Mouse (Mus musculus): Measurements from ENCODE around the gene Scube1.

The Scube1 gene

GRCm38 (mm10) chr15:83563857-83564651, 160.8 kb downstream of the Scube1 start:
- peak; percentile 54 for DNase-seq (ENCODE audit: low spot score)

GRCm38 (mm10) chr15:83563327-83563856, 161.4 kb downstream of the Scube1 start, which contains the start of the genes Tspo and Mcat:
Tspo (plus strand) TSS chr15:83563592.
Mcat (minus strand) TSS chr15:83563787.
- peak; percentile 70 for DNase-seq (ENCODE audit: low spot score)

GRCm38 (mm10) chr15:83562626-83563270, 162.1 kb downstream of the Scube1 start:
- DNase-seq (ENCODE audit: low spot score), result peak; percentile 67

GRCm38 (mm10) chr15:83560941-83561477, 163.8 kb downstream of the Scube1 start:
- no peak for DNase-seq (ENCODE audit: low spot score)

GRCm38 (mm10) chr15:83555161-83555974, 169.5 kb downstream of the Scube1 start:
- peak; percentile 85 for DNase-seq (ENCODE audit: low spot score)

Data from c-Kit-positive CD71-positive TER-119-positive erythroid progenitor cells, embryonic 14.5 days (primary cell).